Mouse (Mus musculus) left cerebral cortex, postnatal 36 days (tissue): ENCODE data around the gene Filip1l. TPM values are rescaled to one million over a fixed set of nuclear protein-coding genes. Genes with fewer than 3 reads are reported as not detected.

Experiments used
- DNase-seq, 2 experiments: peaks; one replicate each; pipeline ENCODE4 v3.0.0; 2021 to 2022; ENCODE audit warnings: low spot score in 2 of 2, mixed read lengths in 1 of 2
- intact Hi-C: fragments of 180-260 bp; cut with DNase I; formaldehyde crosslinking; loops from one replicate; pipeline ENCODE4 v1.15.1; 2025
- total RNA-seq, 2 experiments: library from RNA; stranded (reverse); gene quantifications; 2 replicates each; pipeline ENCODE4 v1.2.3; 2021

Gene Filip1l
- total RNA-seq, 2 experiments from 2014 or later: 3.0 to 4.0 TPM

DNA sequence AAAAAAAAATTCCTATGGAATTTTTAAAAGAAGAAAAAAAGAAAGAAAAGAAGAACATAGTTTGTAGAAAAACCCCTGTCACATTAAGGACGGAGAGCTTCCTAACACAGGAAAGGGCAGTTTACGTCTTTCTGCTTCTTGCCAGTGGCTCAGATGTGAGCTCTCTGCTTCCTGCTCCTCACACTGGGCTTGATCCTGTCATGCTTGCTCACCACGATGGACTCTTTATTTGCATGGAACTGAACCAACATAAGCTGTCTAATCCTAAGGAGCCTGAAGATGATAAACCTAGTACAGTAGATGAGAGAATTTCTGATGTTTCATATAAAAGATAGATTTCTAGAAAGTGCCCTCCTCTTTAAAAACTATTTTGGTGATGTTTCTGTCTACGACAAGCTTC, 116.4 kb downstream of the Filip1l start:
- no peak for DNase-seq
- intact Hi-C loops: no loop called here

DNA sequence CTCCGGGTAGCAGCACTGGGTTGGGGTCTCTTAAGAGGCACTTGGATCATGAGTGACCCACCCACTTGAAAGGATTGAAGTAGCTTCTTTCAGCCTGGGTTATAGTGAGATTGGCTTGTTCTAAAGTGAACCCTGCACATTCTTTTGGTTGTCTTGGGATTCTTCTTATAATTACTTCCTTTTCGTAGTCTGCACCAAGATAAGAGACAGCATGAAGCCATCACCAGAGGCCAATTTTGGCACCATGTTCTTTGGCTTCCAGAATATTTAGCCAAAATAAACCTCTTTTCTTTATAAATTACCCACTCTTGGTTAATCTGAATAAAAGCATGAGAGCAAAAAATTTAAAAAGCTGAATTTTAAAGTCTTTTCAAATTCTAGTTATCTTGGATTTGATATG, 117.0 kb downstream of the Filip1l start:
- no peak for DNase-seq
- intact Hi-C loops: no loop called here

DNA sequence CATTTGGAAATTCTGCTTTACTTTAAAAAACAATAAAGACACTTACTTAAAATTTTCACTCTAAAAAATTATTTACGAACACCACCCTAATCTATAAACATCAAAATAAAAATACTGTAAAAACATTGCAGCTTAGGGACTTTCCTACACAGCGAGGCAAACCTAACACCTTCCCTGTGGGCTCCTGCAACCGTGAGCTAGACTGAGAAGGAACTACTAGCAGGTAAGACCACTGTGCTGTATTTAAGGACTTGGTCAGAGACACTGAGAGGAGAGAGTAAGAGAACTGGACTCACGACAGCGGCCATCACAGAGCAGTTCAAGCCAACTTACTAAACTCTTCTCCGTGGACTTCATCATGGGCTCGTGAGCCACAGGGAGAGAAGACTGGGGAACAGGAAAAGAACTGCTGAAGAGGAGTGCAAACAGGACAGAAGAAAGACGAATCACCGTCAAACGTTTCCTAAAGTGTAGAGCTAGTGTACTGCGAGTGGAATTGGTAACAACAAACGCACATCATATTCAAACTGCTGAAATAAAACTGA, 117.5 kb downstream of the Filip1l start:
- no peak for DNase-seq
- intact Hi-C loops: no loop called here

DNA sequence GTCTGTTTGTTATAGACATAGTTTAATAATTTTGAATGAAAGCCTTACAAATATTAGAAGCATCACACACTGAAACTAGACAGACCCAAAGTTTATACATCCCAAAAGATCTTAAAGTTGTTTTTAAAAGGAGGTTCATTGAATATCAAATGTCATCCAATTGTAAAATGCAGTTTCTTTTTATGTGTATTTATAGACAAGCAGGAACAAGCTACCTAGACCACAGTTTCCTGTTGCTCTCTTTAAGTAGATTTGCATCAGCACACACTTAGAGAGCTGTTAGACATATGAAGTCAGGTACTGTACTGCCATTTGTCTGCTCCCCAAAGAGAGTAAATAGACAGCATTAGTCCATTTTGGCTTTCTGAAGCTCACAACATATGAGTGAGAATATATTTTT, 118.2 kb downstream of the Filip1l start:
- no peak for DNase-seq
- intact Hi-C loops: no loop called here

DNA sequence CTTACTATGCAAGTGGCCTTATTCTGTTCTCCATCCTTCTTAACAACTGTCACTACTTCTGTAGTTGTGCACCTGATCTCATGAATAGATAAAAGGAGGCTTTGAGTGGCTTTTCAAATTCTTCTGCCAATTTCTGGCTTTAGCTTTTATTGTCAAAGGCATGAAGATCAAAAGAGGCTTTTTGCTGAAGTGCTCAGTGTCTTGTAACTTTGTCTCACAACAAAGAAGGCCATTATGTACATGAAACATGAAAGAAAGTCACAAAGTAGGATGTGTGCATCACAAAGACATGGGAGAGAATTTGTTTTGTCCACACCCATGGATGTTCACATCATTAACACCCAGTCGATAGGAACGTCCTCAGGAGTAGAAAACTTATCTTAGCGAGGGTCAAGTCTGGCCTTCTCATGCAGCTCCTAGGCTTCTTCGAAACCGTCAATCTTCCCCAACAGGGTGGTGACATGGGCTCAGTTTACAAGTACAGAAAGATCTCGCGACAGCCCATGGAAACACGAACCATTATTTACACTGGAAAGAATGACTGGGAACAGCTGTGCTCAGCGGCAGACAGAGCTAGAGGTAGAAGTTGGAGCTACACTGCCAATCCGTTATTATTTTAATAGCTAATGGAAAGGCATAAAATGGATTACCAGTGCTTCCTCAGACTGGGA, 120.7 kb downstream of the Filip1l start:
- intact Hi-C loops: no loop called here
- DNase-seq: no peak

DNA sequence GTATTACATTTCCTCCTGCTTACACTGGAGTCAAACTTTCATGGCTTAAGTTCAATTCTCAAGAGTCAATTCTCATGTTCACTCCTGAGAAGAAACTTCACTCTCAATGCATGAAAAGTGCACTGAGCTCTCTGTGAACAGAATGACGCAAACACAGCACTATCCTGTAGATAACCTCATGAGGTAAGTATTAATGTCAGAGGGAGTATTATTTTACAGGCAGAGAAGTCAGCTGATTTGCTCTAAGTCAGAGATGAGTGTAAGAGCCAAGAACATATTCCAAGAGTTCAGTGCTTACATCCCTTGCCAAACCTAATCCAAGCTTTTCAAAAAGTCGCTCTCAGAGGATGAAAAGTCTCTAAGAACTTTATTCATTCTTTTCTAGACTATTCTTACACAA, 125.6 kb downstream of the Filip1l start:
- intact Hi-C loops: no loop called here
- no peak for DNase-seq

DNA sequence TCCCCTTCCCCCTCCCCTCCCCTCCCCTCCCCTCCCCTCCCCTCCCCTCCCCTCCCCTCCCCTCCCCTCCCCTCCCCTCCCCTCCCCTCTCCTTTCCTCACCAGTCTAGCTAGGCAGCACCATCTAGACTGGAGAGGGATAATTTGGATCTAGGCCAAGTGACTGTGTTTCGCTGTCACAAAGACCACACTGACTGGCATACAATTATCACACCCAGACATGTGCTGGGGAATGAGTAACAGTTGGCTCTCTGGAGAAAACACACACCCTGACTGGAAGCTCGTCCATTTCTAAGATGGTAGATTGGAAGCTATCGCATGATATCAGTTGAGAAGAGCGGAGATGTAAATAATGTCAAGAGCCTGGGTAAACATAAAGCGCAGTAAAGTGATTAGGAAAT, 126.9 kb downstream of the Filip1l start:
- DNase-seq: no peak

DNA sequence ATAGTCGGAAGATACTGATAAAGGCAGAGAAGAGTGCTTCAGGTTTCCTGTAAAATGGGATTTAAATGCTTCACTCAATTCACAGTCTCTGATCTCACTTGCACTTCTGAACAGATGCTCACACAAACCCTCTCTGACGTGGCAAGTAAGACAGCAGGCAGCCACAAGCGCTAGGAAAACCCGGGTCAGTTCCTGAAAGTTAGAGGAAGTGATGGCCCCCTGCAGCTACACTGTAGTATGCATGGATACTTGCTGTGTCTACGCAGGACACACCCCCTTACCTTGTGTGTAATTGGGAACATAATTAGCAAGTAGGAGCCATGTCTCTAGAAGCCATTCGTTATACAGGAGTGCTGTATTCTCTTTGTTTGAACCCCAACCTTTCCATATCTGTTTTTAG, 129.4 kb downstream of the Filip1l start:
- no peak for DNase-seq
- intact Hi-C loops: no loop called here

More for the DNA sequence above, 126.9 kb downstream of the Filip1l start:
- intact Hi-C loops: no loop called here

DNA sequence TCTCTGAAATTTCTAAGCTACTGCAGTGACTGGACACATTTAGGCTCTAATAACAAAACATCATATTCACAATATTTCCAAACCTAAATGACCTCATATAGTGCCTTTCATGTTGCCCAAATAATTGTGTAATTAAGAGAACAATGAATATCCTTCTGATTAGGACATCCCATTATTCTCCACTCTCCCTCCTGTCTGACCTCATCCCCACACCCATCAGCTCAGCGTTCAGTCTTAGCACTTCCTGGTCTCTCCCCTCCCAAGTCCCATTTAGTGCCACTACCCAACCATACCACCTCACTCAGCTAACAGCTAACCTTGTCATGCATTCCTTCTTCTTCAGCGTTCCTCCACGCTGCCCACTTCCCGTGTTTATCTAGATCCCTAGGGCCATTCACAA, 130.0 kb downstream of the Filip1l start:
- no peak for DNase-seq
- intact Hi-C loops: no loop called here

DNA sequence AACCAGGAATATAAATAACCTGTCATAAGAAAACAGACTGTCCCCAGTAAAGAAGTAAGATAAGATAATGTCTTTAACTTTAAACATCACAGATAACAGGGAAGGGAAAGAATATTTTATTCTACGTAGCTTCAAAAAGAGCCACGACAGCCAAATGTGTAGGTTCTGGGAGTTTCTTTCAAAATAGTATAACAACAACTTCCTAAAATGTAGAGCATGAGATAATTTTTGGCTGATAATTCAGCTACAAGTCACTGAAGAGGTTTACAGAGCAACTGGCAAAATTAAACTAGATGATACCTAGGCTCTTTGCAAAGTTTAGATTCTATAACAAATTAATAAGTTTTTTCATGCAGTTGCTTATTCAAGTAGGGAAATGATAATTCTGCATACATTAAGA, 130.6 kb downstream of the Filip1l start:
- intact Hi-C loops: no loop called here
- no peak for DNase-seq

DNA sequence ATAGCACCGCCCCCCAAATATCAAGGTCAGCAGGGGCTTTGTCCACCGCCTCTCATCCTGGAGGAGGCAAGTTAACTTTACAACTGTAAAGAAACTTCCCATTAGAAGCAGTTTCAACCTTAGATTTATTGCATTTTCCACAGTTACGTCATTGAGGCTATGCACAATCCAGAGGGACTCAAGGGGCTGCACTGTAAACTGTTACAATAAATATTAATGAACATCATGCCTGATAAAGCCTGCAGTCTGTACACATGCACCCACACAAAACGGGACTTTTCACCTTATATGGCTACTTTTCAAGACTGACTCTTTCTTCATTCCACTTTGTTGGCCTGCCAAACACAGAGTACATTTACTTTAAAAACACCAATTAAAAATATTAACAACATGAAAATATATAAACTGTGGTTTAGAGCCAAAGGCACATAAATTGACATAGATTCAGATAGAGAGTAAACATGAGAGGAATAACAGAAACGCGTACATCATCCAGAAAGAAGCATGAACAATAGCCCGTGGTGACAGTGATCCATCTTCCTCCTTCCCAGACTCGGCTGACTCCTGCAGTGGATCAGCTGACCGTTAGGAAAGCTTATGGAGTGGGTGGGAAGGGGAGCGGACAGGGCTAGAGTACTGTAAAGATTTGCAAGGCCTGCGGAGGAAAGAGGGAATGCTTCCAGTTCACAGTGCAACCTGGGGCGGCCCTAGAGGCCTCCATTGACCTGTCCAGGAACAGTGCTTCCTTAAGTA, 131.3 kb downstream of the Filip1l start:
- DNase-seq: no peak
- intact Hi-C loops: no loop called here

DNA sequence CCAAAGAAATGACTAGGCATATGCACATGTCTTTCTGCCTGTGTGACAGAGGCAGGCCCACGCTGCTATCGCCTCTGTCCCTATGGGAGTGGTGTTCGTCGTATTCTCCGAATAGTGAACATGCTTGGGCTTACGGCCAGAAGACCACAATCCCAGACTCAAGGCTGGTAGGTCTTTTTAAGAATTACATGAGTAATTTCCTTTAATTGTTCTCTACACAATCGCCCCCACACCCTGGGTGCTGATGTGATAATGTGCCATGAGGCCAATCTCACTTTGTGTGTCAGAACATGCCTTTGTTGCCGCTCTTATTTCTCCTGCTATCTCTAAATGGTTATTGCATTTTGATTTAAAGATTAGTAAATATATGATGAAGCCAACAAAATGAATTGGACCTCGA, 132.4 kb downstream of the Filip1l start:
- intact Hi-C loops: no loop called here
- no peak for DNase-seq

DNA sequence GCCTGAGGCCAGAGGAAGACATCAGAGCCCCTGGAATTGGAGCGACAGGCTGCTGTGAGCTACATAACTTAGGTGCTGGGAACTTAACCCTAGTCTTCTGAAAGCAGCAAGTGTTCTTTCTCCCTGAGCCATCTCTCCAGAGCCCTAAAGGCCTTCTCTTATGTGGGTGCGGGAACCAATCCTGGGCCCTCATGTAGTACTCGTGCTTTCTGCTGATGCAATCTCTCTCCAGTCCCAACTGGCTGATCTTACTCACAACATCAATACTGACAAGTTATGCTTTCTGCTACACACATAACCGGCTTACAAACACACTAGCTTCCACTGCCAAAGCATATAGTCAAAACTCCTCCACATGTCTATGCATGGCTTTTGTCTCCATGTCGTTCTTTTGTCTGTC, 133.4 kb downstream of the Filip1l start:
- no peak for DNase-seq
- intact Hi-C loops: no loop called here

DNA sequence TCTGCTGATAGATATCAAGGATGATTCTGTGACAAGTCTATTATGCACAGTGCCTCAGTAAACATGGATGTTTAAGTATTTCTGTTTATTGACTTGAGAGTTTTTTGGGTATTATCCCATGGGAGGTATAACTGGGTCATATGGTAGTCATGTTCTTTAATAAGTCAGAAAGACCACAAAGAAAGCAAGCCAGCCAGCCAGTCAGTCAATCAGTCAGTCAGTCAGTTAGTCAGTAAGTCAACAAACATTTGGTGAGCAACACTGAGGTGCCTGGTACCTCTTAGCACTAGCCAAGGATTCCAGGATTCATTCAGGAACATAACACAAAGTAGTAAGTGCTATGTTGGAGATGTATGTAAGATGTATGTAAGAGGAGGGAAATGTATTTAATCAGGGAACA, 135.8 kb downstream of the Filip1l start:
- intact Hi-C loops: no loop called here

DNA sequence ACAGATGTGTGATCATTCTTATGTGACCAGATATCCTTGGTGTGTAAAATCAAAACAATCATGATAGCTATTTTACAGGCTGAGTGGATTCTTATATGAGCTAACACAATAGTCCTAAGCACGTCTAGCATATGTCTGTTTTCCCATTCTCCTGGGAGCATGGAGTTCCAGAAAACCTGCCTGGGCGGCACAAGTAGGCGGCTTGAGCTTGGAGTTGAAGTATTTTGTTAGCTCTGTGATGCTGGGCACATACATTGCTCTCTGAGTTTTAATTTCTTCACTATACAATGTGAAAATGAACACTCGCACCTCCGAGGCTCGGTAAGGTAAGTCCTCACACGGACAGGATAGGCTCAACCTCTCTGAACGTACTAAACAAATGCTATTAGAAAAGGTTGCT, 137.8 kb downstream of the Filip1l start:
- peak; percentile 13 to 29 for DNase-seq
- intact Hi-C loops: no loop called here

More for the DNA sequence above, 135.8 kb downstream of the Filip1l start:
- no peak for DNase-seq

DNA sequence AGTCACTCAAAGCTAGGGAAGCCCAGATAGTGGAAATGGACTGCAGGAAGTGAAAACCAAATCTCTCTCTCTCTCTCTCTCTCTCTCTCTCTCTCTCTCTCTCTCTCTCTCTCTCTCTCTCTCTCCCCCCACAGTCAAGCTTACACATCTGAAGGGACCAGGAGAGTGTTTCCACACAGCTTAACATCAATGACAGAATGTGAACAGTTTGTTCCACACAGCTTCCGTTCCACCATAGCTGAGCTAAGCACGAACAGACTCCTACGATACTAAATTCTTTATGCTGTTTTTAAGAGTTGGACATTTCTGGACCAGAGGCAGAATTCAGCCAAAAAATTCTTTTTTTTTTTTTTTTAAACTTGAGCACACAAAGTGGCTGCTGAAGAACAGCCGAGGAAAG, 139.0 kb downstream of the Filip1l start:
- no peak for DNase-seq
- intact Hi-C loops: no loop called here

DNA sequence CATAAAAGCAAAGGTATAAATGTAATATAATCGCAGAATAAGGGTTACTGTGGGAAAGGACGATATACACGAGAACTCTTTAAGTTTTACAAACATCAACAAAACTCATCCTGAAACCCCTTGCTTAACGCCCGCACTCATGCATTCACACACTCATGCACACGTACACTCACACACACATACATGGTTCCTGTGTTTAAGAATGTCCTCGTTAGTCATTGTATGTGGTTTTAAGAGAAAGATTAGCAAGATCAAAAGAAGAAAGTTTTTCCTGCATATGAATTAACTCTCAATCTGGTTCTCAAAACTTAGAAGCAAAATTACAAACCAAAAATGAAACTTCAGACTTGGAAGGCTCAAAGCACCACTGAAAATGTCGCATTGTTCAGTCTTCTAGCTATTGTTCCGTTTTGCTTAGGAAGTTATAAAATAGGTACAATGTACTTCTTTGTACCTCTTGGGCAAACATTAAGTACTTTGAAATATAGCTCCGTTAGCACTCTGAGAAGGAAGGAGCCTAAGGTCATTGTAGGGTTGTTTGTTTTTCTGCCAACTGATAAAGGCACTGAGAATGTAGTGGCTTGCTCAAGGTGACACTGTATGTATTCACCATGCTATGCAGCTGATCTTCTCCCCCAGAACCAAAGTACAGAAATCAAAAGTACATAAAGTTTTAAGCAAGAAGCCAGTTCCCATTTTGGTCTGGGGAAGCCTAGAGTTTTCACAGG, 142.7 kb downstream of the Filip1l start:
- intact Hi-C loops: no loop called here
- no peak for DNase-seq

DNA sequence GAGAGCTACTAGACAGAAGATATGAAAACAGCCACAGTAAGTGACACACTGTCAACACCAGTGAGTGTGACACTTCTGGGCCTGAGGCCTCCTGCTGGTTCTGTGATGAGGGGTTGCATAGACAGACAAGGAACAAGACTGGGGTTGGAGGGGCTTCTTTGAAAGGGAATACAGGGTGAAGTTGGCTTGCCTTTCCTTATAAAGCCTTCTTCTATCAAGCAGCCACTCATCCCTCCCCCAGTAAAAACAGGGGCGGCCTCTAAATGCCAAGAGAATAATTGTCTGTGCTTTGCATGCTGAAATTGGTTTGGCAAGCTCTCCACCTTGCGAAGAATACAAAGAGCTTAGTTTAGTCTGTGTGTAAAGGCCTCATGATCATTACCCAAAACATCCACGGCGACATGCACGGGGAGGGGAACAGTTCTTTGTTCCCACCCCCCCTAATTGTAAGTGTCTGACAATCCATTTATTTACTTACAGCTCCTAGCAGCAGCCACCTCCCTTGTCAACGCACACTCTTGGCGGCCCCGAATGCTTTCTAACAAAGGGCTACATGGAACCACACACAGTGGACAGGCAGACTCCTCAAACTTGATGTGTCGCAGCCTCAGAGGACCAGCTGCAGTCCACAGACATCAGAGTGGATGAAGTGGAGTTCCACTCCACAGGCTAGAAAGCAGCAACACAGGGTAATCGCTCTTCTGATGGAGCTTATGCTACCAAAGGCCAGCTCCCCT, 143.7 kb downstream of the Filip1l start:
- DNase-seq: no peak
- intact Hi-C loops: no loop called here

DNA sequence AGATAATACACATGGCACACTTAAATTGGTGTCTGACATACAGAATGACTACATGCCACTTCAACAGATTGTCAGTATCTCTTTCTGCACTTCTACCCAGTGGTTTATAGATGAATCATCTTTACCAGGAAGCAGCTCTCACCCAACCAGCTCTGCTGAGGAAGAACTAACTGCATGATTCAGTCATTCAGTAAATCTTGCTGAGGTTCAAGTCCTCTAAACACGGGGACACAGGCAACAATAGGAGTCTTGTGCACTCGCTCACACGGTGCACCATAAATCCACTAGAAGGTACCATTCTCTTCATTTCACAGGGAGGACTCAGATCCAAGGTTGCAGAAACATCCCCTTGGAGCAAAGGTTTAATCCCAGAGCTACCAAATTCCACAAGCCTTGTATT, 148.0 kb downstream of the Filip1l start:
- intact Hi-C loops: no loop called here
- no peak for DNase-seq

DNA sequence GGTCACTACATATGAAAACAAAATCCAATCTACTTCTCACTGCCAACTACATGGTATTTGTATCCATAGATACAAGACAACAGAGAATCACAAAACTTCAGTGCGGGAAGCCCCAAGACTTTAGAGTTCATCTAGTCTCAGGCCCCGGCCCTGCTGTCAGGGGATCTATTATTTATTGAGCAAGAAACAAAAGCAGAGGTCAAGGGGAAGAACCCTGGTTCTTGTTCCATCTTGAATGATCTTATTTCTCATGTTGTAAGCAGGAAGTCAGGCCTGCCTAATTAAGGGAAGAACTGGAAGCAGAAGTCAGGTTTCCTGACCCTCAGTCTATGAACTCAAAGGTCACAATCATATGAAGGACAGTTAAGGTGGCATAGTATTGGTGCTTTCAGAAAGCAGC, 149.3 kb downstream of the Filip1l start:
- intact Hi-C loops: no loop called here

More for the DNA sequence above, 149.3 kb downstream of the Filip1l start:
- DNase-seq: no peak
